Mouse (Mus musculus): Measurements from ENCODE around the gene Map4k4. TPM values are rescaled to one million over a fixed set of nuclear protein-coding genes. Genes with fewer than 3 reads are reported as not detected.

Gene Map4k4
- polyA plus RNA-seq, 1 experiment from 2014 or later, result 173 TPM

GRCm38 (mm10) chr1:39944972-39945323, 44.2 kb downstream of the Map4k4 start:
- H3K27me3 ChIP-seq, result no peaks in the 10 kb centered on the region
- in situ Hi-C loops (cut with MboI; ENCODE audit: low pct_unique_long_range_greater_than_20kb), result no loop called here
- DNase-seq (ENCODE audit: low read depth, low spot score) (no peak), ATAC-seq (no peak)
- POLR2A ChIA-PET, result no interaction called here
- CTCF ChIA-PET, result interaction anchor here (0.8 to 1.2 kb wide), 2 partner anchors 12 to 13 kb away, joined by 3 to 5 read pairs; no protein-coding TSS in a partner anchor
- no peak for TF ChIP-seq CTCF (IDR thresholded peaks at IDR 0.05)

- ChIA-PET CTCF (interaction anchor here (0.6 to 1.5 kb wide), 2 partner anchors 14 to 18 kb away, joined by 3 to 4 read pairs; no protein-coding TSS in a partner anchor), POLR2A (interaction anchor here (1.9 kb wide), 1 partner anchor 17 kb away, joined by 4 read pairs; no protein-coding TSS in a partner anchor)
- TF ChIP-seq CTCF (IDR thresholded peaks at IDR 0.05), result no peak
- no peak for ATAC-seq
- in situ Hi-C loops (cut with MboI; ENCODE audit: low pct_unique_long_range_greater_than_20kb), result no loop called here
- no peaks in the 10 kb centered on the region for H3K27me3 ChIP-seq
- DNase-seq (ENCODE audit: low read depth, low spot score), result no peak
Observed at GRCm38 (mm10) chr1:39946391-39946790, 45.7 kb downstream of the Map4k4 start.

GRCm38 (mm10) chr1:39947179-39947578, 46.5 kb downstream of the Map4k4 start:
- CTCF ChIA-PET, result interaction anchor here (0.7 to 1.1 kb wide), 2 partner anchors 10 to 189 kb away, joined by 3 read pairs; no protein-coding TSS in a partner anchor
- TF ChIP-seq CTCF (IDR thresholded peaks at IDR 0.05), result no peak
- no peak for DNase-seq (ENCODE audit: low read depth, low spot score)

GRCm38 (mm10) chr1:39947701-39948359, 47.1 kb downstream of the Map4k4 start:
- TF ChIP-seq CTCF (IDR thresholded peaks at IDR 0.05), result no peak
- H3K27me3 ChIP-seq, result no peaks in the 10 kb centered on the region
- ChIA-PET CTCF (interaction anchor here (0.7 to 1.1 kb wide), 2 partner anchors 10 to 189 kb away, joined by 3 read pairs; no protein-coding TSS in a partner anchor), POLR2A (interaction anchor here (0.7 to 1.9 kb wide), 4 partner anchors 16 to 354 kb away, joined by 4 read pairs; no protein-coding TSS in a partner anchor)
- DNase-seq (ENCODE audit: low read depth, low spot score) (no peak), ATAC-seq (no peak)
- in situ Hi-C loops (cut with MboI; ENCODE audit: low pct_unique_long_range_greater_than_20kb), result no loop called here

More at GRCm38 (mm10) chr1:39947179-39947578, 46.5 kb downstream of the Map4k4 start:
- POLR2A ChIA-PET, result interaction anchor here (0.7 to 1.9 kb wide), 3 partner anchors 16 to 354 kb away, joined by 4 read pairs; no protein-coding TSS in a partner anchor
- in situ Hi-C loops (cut with MboI; ENCODE audit: low pct_unique_long_range_greater_than_20kb), result no loop called here
- H3K27me3 ChIP-seq, result no peaks in the 10 kb centered on the region
- no peak for ATAC-seq

- ATAC-seq (no peak), DNase-seq (ENCODE audit: low read depth, low spot score) (no peak)
- POLR2A ChIA-PET, result interaction anchor here (1.2 kb wide), 1 partner anchor 15 kb away, joined by 3 read pairs; no protein-coding TSS in a partner anchor
- CTCF ChIA-PET, result no interaction called here
- H3K27me3 ChIP-seq, result no peaks in the 10 kb centered on the region
- TF ChIP-seq CTCF (IDR thresholded peaks at IDR 0.05), result no peak
- in situ Hi-C loops (cut with MboI; ENCODE audit: low pct_unique_long_range_greater_than_20kb), result no loop called here
Observed at GRCm38 (mm10) chr1:39949205-39949604, 48.5 kb downstream of the Map4k4 start.

- ChIA-PET CTCF (no interaction called here), POLR2A (no interaction called here)
- DNase-seq (ENCODE audit: low read depth, low spot score) (no peak), ATAC-seq (no peak)
- no peak for TF ChIP-seq CTCF (IDR thresholded peaks at IDR 0.05)
- H3K27me3 ChIP-seq, result no peaks in the 10 kb centered on the region
- in situ Hi-C loops (cut with MboI; ENCODE audit: low pct_unique_long_range_greater_than_20kb), result no loop called here
Observed at GRCm38 (mm10) chr1:39949790-39950462, 49.2 kb downstream of the Map4k4 start.

GRCm38 (mm10) chr1:39950590-39950989, 49.9 kb downstream of the Map4k4 start:
- POLR2A ChIA-PET, result no interaction called here
- in situ Hi-C loops (cut with MboI; ENCODE audit: low pct_unique_long_range_greater_than_20kb), result no loop called here
- no peaks in the 10 kb centered on the region for H3K27me3 ChIP-seq
- CTCF ChIA-PET, result no interaction called here
- ATAC-seq, result no peak
- TF ChIP-seq CTCF (IDR thresholded peaks at IDR 0.05), result no peak
- DNase-seq (ENCODE audit: low read depth, low spot score), result no peak

- CTCF ChIA-PET, result interaction anchor here (2.0 kb wide), 1 partner anchor 8 kb away, joined by 9 read pairs; no protein-coding TSS in a partner anchor
- no peak for ATAC-seq
Observed at GRCm38 (mm10) chr1:39954652-39955051, 53.9 kb downstream of the Map4k4 start.

GRCm38 (mm10) chr1:39956712-39957111, 56.0 kb downstream of the Map4k4 start:
- CTCF ChIA-PET, result interaction anchor here (1.1 to 1.4 kb wide), 3 partner anchors 12 to 19 kb away, joined by 3 to 5 read pairs (median 3); no protein-coding TSS in a partner anchor
- no peaks in the 10 kb centered on the region for H3K27me3 ChIP-seq
- in situ Hi-C loops (cut with MboI; ENCODE audit: low pct_unique_long_range_greater_than_20kb), result no loop called here
- POLR2A ChIA-PET, result no interaction called here
- no peak for DNase-seq (ENCODE audit: low read depth, low spot score)
- no peak for ATAC-seq
- TF ChIP-seq CTCF (IDR thresholded peaks at IDR 0.05), result no peak

More at GRCm38 (mm10) chr1:39954652-39955051, 53.9 kb downstream of the Map4k4 start:
- no peak for TF ChIP-seq CTCF (IDR thresholded peaks at IDR 0.05)
- POLR2A ChIA-PET, result no interaction called here
- in situ Hi-C loops (cut with MboI; ENCODE audit: low pct_unique_long_range_greater_than_20kb), result no loop called here
- DNase-seq (ENCODE audit: low read depth, low spot score), result no peak
- no peaks in the 10 kb centered on the region for H3K27me3 ChIP-seq

GRCm38 (mm10) chr1:39957981-39958380, 57.3 kb downstream of the Map4k4 start:
- in situ Hi-C loops (cut with MboI; ENCODE audit: low pct_unique_long_range_greater_than_20kb), result no loop called here
- ChIA-PET CTCF (interaction anchor here (1.0 kb wide), 1 partner anchor 10 kb away, joined by 3 read pairs; no protein-coding TSS in a partner anchor), POLR2A (no interaction called here)
- no peaks in the 10 kb centered on the region for H3K27me3 ChIP-seq
- DNase-seq (ENCODE audit: low read depth, low spot score), result no peak
- ATAC-seq, result no peak
- no peak for TF ChIP-seq CTCF (IDR thresholded peaks at IDR 0.05)

Measured in Patski (cell line).